Mouse (Mus musculus): ENCODE results near the gene Cacng7. TPM values are rescaled to one million over a fixed set of nuclear protein-coding genes. Genes with fewer than 3 reads are reported as not detected.
A peak's percentile ranks its signal among the peaks of the same experiment; 100 is the strongest.

Gene Cacng7
- polyA plus RNA-seq, 1 experiment from 2014 or later: 4.2 TPM

- peak overlapping the region; percentile 42 for H3K4me3 ChIP-seq
- H3K36me3 ChIP-seq: no peaks in the 10 kb centered on the region
- peaks cover 63% of the 10 kb centered on the region for H3K27me3 ChIP-seq
- H3K4me2 ChIP-seq (replicated peaks): peak overlapping the region; percentile 91
- peaks cover 33% of the 10 kb centered on the region for H3K4me1 ChIP-seq
- WGBS: 3% methylated on average over 10 of the region's 10 CpGs
- no peak overlapping the region for H3K27ac ChIP-seq (replicated peaks)
- no peaks in the 10 kb centered on the region for H3K9me3 ChIP-seq
- peak; percentile 44 for ATAC-seq (ENCODE audit: low FRiP score, low read depth)
- H3K9ac ChIP-seq (replicated peaks): no peak overlapping the region; the same call in 1 of the 2 replicates
These were observed 28.5 kb upstream of the Cacng7 start for GRCm38 (mm10) chr7:3304298-3304697.

- H3K27me3 ChIP-seq: peaks cover 48% of the 10 kb centered on the region
These were observed 26.4 kb upstream of the Cacng7 start for GRCm38 (mm10) chr7:3306400-3306799.

GRCm38 (mm10) chr7:3308646-3309045 lies 24.1 kb upstream of the Cacng7 start:
- H3K9ac ChIP-seq (replicated peaks): no peak overlapping the region
- peaks cover 14% of the 10 kb centered on the region for H3K4me1 ChIP-seq
- no peak overlapping the region for H3K4me3 ChIP-seq
- ATAC-seq (ENCODE audit: low FRiP score, low read depth): no peak
- peaks cover 25% of the 10 kb centered on the region for H3K27me3 ChIP-seq
- 78% methylated on average over 4 of the region's 4 CpGs for WGBS
- no peak overlapping the region for H3K27ac ChIP-seq (replicated peaks)
- no peaks in the 10 kb centered on the region for H3K9me3 ChIP-seq
- H3K36me3 ChIP-seq: no peaks in the 10 kb centered on the region
- no peak overlapping the region for H3K4me2 ChIP-seq (replicated peaks)

More at GRCm38 (mm10) chr7:3306400-3306799, 26.4 kb upstream of the Cacng7 start:
- Histone ChIP-seq H3K36me3 (no peaks in the 10 kb centered on the region), H3K9ac (replicated peaks) (no peak overlapping the region), H3K4me1 (peaks cover 33% of the 10 kb centered on the region), H3K27ac (replicated peaks) (no peak overlapping the region), H3K9me3 (no peaks in the 10 kb centered on the region), H3K4me2 (replicated peaks) (no peak overlapping the region), H3K4me3 (no peak overlapping the region)
- ATAC-seq (ENCODE audit: low FRiP score, low read depth): no peak
- 88% methylated on average over 3 of the region's 3 CpGs for WGBS

- Histone ChIP-seq H3K9ac (replicated peaks) (no peak overlapping the region), H3K4me1 (no peaks in the 10 kb centered on the region), H3K36me3 (no peaks in the 10 kb centered on the region), H3K27ac (replicated peaks) (no peak overlapping the region), H3K4me2 (replicated peaks) (no peak overlapping the region), H3K27me3 (peaks cover 9% of the 10 kb centered on the region), H3K9me3 (no peaks in the 10 kb centered on the region), H3K4me3 (no peak overlapping the region)
- no peak for ATAC-seq (ENCODE audit: low FRiP score, low read depth)
- WGBS: 96% methylated on average over 7 of the region's 7 CpGs
These were observed 22.5 kb upstream of the Cacng7 start for GRCm38 (mm10) chr7:3310233-3310632.

GRCm38 (mm10) chr7:3313571-3313970 lies 19.2 kb upstream of the Cacng7 start:
- H3K4me1 ChIP-seq: peaks cover 5% of the 10 kb centered on the region
- H3K4me2 ChIP-seq (replicated peaks): no peak overlapping the region
- no peaks in the 10 kb centered on the region for H3K27me3 ChIP-seq
- WGBS: 84% methylated on average over 8 of the region's 8 CpGs
- H3K9me3 ChIP-seq: no peaks in the 10 kb centered on the region
- 0 out of 2 replicates have a peak, but pooled peaks have one; percentile 12 for ATAC-seq (ENCODE audit: low FRiP score, low read depth)
- no peak overlapping the region for H3K9ac ChIP-seq (replicated peaks)
- H3K4me3 ChIP-seq: no peak overlapping the region
- no peaks in the 10 kb centered on the region for H3K36me3 ChIP-seq
- H3K27ac ChIP-seq (replicated peaks): no peak overlapping the region

GRCm38 (mm10) chr7:3314121-3314520 lies 18.6 kb upstream of the Cacng7 start:
- 68% methylated on average over 5 of the region's 5 CpGs for WGBS
- H3K27ac ChIP-seq (replicated peaks): no peak overlapping the region
- no peak overlapping the region for H3K9ac ChIP-seq (replicated peaks)
- no peaks in the 10 kb centered on the region for H3K27me3 ChIP-seq
- ATAC-seq (ENCODE audit: low FRiP score, low read depth): peak; percentile 65
- H3K4me2 ChIP-seq (replicated peaks): no peak overlapping the region
- H3K4me3 ChIP-seq: no peak overlapping the region
- no peaks in the 10 kb centered on the region for H3K36me3 ChIP-seq
- no peaks in the 10 kb centered on the region for H3K9me3 ChIP-seq
- peaks cover 5% of the 10 kb centered on the region for H3K4me1 ChIP-seq

GRCm38 (mm10) chr7:3317704-3318103 lies 15.1 kb upstream of the Cacng7 start:
- no peak for ATAC-seq (ENCODE audit: low FRiP score, low read depth)
- no peak overlapping the region for H3K4me3 ChIP-seq
- no peaks in the 10 kb centered on the region for H3K36me3 ChIP-seq
- no peaks in the 10 kb centered on the region for H3K9me3 ChIP-seq
- no peak overlapping the region for H3K27ac ChIP-seq (replicated peaks)
- H3K27me3 ChIP-seq: no peaks in the 10 kb centered on the region
- H3K4me1 ChIP-seq: peaks cover 5% of the 10 kb centered on the region
- 40% methylated on average over 4 of the region's 4 CpGs for WGBS
- H3K4me2 ChIP-seq (replicated peaks): no peak overlapping the region
- no peak overlapping the region for H3K9ac ChIP-seq (replicated peaks)

- no peak overlapping the region for H3K27ac ChIP-seq (replicated peaks)
- H3K27me3 ChIP-seq: no peaks in the 10 kb centered on the region
- WGBS: 63% methylated on average over 3 of the region's 3 CpGs
- H3K9ac ChIP-seq (replicated peaks): no peak overlapping the region
- no peak for ATAC-seq (ENCODE audit: low FRiP score, low read depth)
- H3K36me3 ChIP-seq: no peaks in the 10 kb centered on the region
- H3K9me3 ChIP-seq: no peaks in the 10 kb centered on the region
- no peak overlapping the region for H3K4me2 ChIP-seq (replicated peaks)
- H3K4me1 ChIP-seq: peaks cover 5% of the 10 kb centered on the region
- H3K4me3 ChIP-seq: no peak overlapping the region
These were observed 11.9 kb upstream of the Cacng7 start for GRCm38 (mm10) chr7:3320856-3321255.

- no peak overlapping the region for H3K9ac ChIP-seq (replicated peaks)
- ATAC-seq (ENCODE audit: low FRiP score, low read depth): no peak
- WGBS: 91% methylated on average over 1 of the region's 1 CpGs
- no peaks in the 10 kb centered on the region for H3K4me1 ChIP-seq
- no peaks in the 10 kb centered on the region for H3K36me3 ChIP-seq
- H3K4me3 ChIP-seq: no peak overlapping the region
- no peaks in the 10 kb centered on the region for H3K9me3 ChIP-seq
- no peak overlapping the region for H3K4me2 ChIP-seq (replicated peaks)
- no peak overlapping the region for H3K27ac ChIP-seq (replicated peaks)
- 0 out of 2 replicates have a peak, but pooled peaks cover under 1% of the 10 kb centered on the region for H3K27me3 ChIP-seq
These were observed 8.9 kb upstream of the Cacng7 start for GRCm38 (mm10) chr7:3323826-3324225.

- H3K9ac ChIP-seq (replicated peaks): no peak overlapping the region
- peaks cover 16% of the 10 kb centered on the region for H3K27me3 ChIP-seq
- H3K9me3 ChIP-seq: no peaks in the 10 kb centered on the region
- WGBS: 78% methylated on average over 4 of the region's 4 CpGs
- peaks cover 12% of the 10 kb centered on the region for H3K4me1 ChIP-seq
- H3K27ac ChIP-seq (replicated peaks): no peak overlapping the region
- no peaks in the 10 kb centered on the region for H3K36me3 ChIP-seq
- no peak for ATAC-seq (ENCODE audit: low FRiP score, low read depth)
- no peak overlapping the region for H3K4me3 ChIP-seq
- H3K4me2 ChIP-seq (replicated peaks): no peak overlapping the region
These were observed 4.8 kb upstream of the Cacng7 start for GRCm38 (mm10) chr7:3327961-3328360.

GRCm38 (mm10) chr7:3329776-3330546 lies 2.8 kb upstream of the Cacng7 start:
- peak overlapping the region; percentile 36 for H3K4me2 ChIP-seq (replicated peaks)
- peaks cover 16% of the 10 kb centered on the region for H3K27me3 ChIP-seq
- WGBS: 23% methylated on average over 31 of the region's 31 CpGs
- no peaks in the 10 kb centered on the region for H3K36me3 ChIP-seq
- no peaks in the 10 kb centered on the region for H3K9me3 ChIP-seq
- H3K4me3 ChIP-seq: no peak overlapping the region
- no peak for ATAC-seq (ENCODE audit: low FRiP score, low read depth)
- no peak overlapping the region for H3K27ac ChIP-seq (replicated peaks)
- peaks cover 22% of the 10 kb centered on the region for H3K4me1 ChIP-seq
- 0 out of 2 replicates have a peak overlapping the region, but pooled peaks have one; percentile 16 for H3K9ac ChIP-seq (replicated peaks)

GRCm38 (mm10) chr7:3331171-3331570 lies 1.6 kb upstream of the Cacng7 start:
- peaks cover 16% of the 10 kb centered on the region for H3K27me3 ChIP-seq
- peak overlapping the region; percentile 71 for H3K4me2 ChIP-seq (replicated peaks)
- 55% methylated on average over 6 of the region's 6 CpGs for WGBS
- H3K9ac ChIP-seq (replicated peaks): 0 out of 2 replicates have a peak overlapping the region, but pooled peaks have one; percentile 83
- ATAC-seq (ENCODE audit: low FRiP score, low read depth): 0 out of 2 replicates have a peak, but pooled peaks have one; percentile 0
- peak overlapping the region; percentile 91 for H3K27ac ChIP-seq (replicated peaks)
- H3K36me3 ChIP-seq: no peaks in the 10 kb centered on the region
- peak overlapping the region; percentile 86 for H3K4me3 ChIP-seq
- no peaks in the 10 kb centered on the region for H3K9me3 ChIP-seq
- peaks cover 22% of the 10 kb centered on the region for H3K4me1 ChIP-seq

All from midbrain, embryonic 12.5 days (tissue).